Mouse (Mus musculus) adrenal gland, adult 8-10 months (tissue): Measurements from ENCODE around the gene Tex16. TPM values are rescaled to one million over a fixed set of nuclear protein-coding genes. Genes with fewer than 3 reads are reported as not detected.

ENCODE experiments used
- DNase-seq: peaks from one replicate; pipeline ENCODE4 v3.0.0; 2022
- total RNA-seq, 4 experiments: library from RNA; stranded (reverse); gene quantifications; 2 replicates each; pipeline ENCODE4 v1.2.4; 2022

The Tex16 gene
- total RNA-seq = 1 to 10 TPM; 2.1 to 4.7 (median 3.7) TPM

- DNase-seq = no peak
These were observed at the start of gene Tex16 for GRCm38 (mm10) chrX:112010707-112011106. Gene Tex16, plus strand, starts transcription at chrX:112011007.

- DNase-seq = no peak
These were observed 11.1 kb upstream of the Tex16 start for GRCm38 (mm10) chrX:111999661-112000060.

Other genes with a start within 250 kb of the Tex16 start
- gene Gm45194, start 119.6 kb upstream of the Tex16 start, total RNA-seq = 1 to 10 TPM; 3.1 to 9.8 (median 6.7) TPM
- 1 to 10 TPM; 1.8 to 5.1 (median 3.2) TPM for gene 4933403O08Rik, start 228.0 kb downstream of the Tex16 start, total RNA-seq